Mouse (Mus musculus): Measurements from ENCODE around the gene Nphs2. TPM values are rescaled to one million over a fixed set of nuclear protein-coding genes. Genes with fewer than 3 reads are reported as not detected.
"Not testable (repeated sequence)": the region's sequence is repeated elsewhere in the genome, so short reads cannot be mapped to it uniquely, and the experiment has no call there.

The Nphs2 gene
- polyA plus RNA-seq (2014; fragmentation: Nextera tagmentation; extraction: Ambion mirVana): 0.51 and 0.82 TPM in 2 replicates

DNA sequence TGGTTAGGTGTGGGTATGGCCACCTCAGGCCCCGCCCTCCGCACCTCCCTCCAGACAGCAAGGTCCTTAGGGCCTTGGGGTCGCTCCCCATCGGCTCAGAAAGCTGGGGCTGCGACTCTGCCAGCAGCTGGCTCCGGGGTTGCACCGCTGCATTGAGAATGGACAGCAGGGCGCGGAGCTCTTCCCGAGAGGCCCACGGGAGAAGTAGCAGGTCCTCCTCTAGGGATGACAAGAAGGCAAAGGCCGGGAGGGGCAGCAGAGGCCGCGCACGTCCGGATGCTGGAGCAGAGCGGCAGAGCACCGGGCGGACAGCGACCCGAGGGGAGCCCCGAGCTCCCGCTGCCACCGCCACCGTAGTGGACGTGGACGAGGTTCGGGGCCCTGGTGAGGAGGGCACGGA, at the start of gene Nphs2:
TSS of gene Nphs2 (plus strand) at position 98 of the 400 bp plus-strand sequence.
- Histone ChIP-seq H3K4me1 (ENCODE audit: control insufficient read depth, insufficient read depth, low read length) (peaks cover 3% of the 10 kb centered on the region; the same call in 1 of the 2 replicates), H3K9me3 (replicated peaks; ENCODE audit: control insufficient read depth, low read length) (no peaks in the 10 kb centered on the region), H3K36me3 (ENCODE audit: control insufficient read depth, insufficient read depth, low read length) (no peaks in the 10 kb centered on the region), H3K4me3 (ENCODE audit: low read depth, low read length) (0 out of 2 replicates have a peak within 1 kb of the TSS, but pooled peaks have one; percentile 9), H3K27me3 (replicated peaks; ENCODE audit: control insufficient read depth, insufficient read depth, low read length) (peaks cover 14% of the 10 kb centered on the region), H3K27ac (ENCODE audit: low read depth, low read length) (no peak within 1 kb of the TSS), H3K9ac (ENCODE audit: low read length) (no peak within 1 kb of the TSS), H3K4me2 (ENCODE audit: low read length) (peak within 1 kb of the TSS; percentile 31)
- DNase-seq (ENCODE audit: low spot score): no peak
- WGBS: 4% methylated on average over 29 of the region's 29 CpGs
- no peak for ATAC-seq

DNA sequence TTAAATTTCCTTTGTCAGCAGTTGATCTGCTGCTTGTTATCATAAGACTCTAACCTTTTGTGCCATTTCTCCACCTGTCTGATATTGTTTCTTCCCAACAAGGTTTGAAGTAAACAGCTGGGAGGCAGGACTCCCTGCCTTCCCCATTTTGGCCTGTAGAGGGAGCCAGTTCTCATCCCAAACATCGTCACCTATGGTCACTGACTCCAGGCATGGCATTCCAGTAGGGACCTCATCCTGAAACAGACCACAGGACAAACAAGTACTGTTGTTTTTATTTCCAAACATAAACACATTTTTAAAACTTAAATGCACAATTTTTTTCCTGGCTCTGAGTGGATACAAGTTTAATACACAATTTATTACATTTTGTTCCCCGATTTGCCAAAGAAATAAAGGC, 47.2 kb upstream of the Nphs2 start:
- no peak overlapping the region for H3K4me2 ChIP-seq (ENCODE audit: low read length)
- no peaks in the 10 kb centered on the region for H3K9me3 ChIP-seq (replicated peaks; ENCODE audit: control insufficient read depth, low read length)
- WGBS: 46% methylated on average over 2 of the region's 2 CpGs
- H3K9ac ChIP-seq (ENCODE audit: low read length): no peak overlapping the region
- no peaks in the 10 kb centered on the region for H3K27me3 ChIP-seq (replicated peaks; ENCODE audit: control insufficient read depth, insufficient read depth, low read length)
- no peak overlapping the region for H3K4me3 ChIP-seq (ENCODE audit: low read depth, low read length)
- ATAC-seq (no peak), DNase-seq (ENCODE audit: low spot score) (peak; percentile 60)
- no peaks in the 10 kb centered on the region for H3K36me3 ChIP-seq (ENCODE audit: control insufficient read depth, insufficient read depth, low read length)
- no peaks in the 10 kb centered on the region for H3K4me1 ChIP-seq (ENCODE audit: control insufficient read depth, insufficient read depth, low read length)
- H3K27ac ChIP-seq (ENCODE audit: low read depth, low read length): no peak overlapping the region

GRCm38 (mm10) chr1:156263946-156264345, 46.6 kb upstream of the Nphs2 start:
- Histone ChIP-seq H3K9me3 (replicated peaks; ENCODE audit: control insufficient read depth, low read length) (no peaks in the 10 kb centered on the region), H3K4me3 (ENCODE audit: low read depth, low read length) (no peak overlapping the region), H3K9ac (ENCODE audit: low read length) (no peak overlapping the region), H3K4me1 (ENCODE audit: control insufficient read depth, insufficient read depth, low read length) (no peaks in the 10 kb centered on the region), H3K27ac (ENCODE audit: low read depth, low read length) (no peak overlapping the region), H3K27me3 (replicated peaks; ENCODE audit: control insufficient read depth, insufficient read depth, low read length) (no peaks in the 10 kb centered on the region), H3K36me3 (ENCODE audit: control insufficient read depth, insufficient read depth, low read length) (no peaks in the 10 kb centered on the region), H3K4me2 (ENCODE audit: low read length) (no peak overlapping the region)
- DNase-seq (ENCODE audit: low spot score): no peak
- no peak for ATAC-seq
- 93% methylated on average over 8 of the region's 8 CpGs for WGBS

DNA sequence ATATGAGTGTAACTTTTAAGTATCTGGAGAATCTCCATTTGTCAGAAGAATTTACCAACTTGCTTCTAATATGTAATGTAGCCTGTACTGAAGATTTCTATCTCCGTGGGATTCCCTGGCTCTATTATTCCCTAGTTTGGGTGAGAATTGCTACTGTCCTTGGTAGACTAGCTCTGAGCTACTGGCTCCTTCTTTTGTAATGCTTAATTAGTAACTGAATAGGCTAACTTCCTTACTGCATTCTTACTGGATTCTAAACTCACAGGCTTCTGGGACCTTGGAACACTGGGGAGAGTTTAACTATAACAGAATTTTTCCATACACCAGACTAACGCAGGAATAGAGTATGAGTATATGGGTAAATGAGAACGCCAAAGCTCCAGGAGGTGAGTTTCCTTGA, 42.0 kb upstream of the Nphs2 start:
- 17% methylated on average over 3 of the region's 3 CpGs for WGBS
- H3K27ac ChIP-seq (ENCODE audit: low read depth, low read length); ATAC-seq; H3K36me3 ChIP-seq (ENCODE audit: control insufficient read depth, insufficient read depth, low read length); DNase-seq (ENCODE audit: low spot score); H3K27me3 ChIP-seq (replicated peaks; ENCODE audit: control insufficient read depth, insufficient read depth, low read length); H3K9me3 ChIP-seq (replicated peaks; ENCODE audit: control insufficient read depth, low read length); H3K9ac ChIP-seq (ENCODE audit: low read length); H3K4me1 ChIP-seq (ENCODE audit: control insufficient read depth, insufficient read depth, low read length); H3K4me2 ChIP-seq (ENCODE audit: low read length); H3K4me3 ChIP-seq (ENCODE audit: low read depth, low read length): not testable (repeated sequence)

DNA sequence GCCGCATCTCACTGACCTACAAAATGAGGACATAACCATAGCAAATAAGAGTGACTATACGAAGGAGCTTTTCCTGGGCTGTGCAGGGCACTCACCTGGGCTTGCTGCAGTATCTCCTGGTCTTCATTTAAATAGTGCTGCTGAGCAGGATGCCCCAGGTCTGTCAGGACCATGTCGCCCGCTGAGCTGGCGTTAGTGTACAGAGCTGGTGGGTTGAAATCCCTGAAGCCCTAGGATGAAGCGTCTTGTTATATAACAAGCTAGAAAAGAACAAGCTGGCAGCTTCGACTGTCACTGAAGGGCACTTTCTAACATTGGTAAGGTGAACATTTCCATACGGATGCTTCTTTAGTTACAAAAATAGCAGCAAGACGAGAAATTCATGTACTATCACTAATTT, 40.1 kb upstream of the Nphs2 start:
- no peak overlapping the region for H3K9ac ChIP-seq (ENCODE audit: low read length)
- no peaks in the 10 kb centered on the region for H3K27me3 ChIP-seq (replicated peaks; ENCODE audit: control insufficient read depth, insufficient read depth, low read length)
- H3K4me2 ChIP-seq (ENCODE audit: low read length): no peak overlapping the region
- no peak for ATAC-seq
- H3K4me3 ChIP-seq (ENCODE audit: low read depth, low read length): no peak overlapping the region
- H3K9me3 ChIP-seq (replicated peaks; ENCODE audit: control insufficient read depth, low read length): no peaks in the 10 kb centered on the region
- WGBS: 87% methylated on average over 9 of the region's 9 CpGs
- H3K27ac ChIP-seq (ENCODE audit: low read depth, low read length): no peak overlapping the region
- H3K4me1 ChIP-seq (ENCODE audit: control insufficient read depth, insufficient read depth, low read length): 0 out of 2 replicates have a peak, but pooled peaks cover 3% of the 10 kb centered on the region
- no peaks in the 10 kb centered on the region for H3K36me3 ChIP-seq (ENCODE audit: control insufficient read depth, insufficient read depth, low read length)
- DNase-seq (ENCODE audit: low spot score): no peak

DNA sequence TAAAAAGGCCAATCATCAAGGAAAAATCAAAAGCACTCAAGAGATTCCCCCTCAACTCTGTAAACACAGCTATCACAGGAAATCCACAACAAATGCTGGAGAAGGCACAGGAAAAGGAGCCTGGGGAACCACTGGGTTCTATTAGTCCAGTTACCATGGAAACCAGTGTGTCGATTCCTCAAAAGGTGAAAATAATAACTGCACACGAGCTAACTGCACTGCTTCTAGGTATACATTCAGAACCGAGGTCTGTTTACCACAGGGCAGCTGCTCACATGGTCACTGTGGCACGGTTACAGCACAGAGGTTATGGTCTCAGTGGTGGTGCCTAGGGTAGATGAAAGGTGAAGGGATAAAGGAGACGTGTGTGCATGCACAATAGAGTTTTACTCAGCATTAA, 38.9 kb upstream of the Nphs2 start:
- peak; percentile 67 for DNase-seq (ENCODE audit: low spot score)
- H3K4me2 ChIP-seq (ENCODE audit: low read length): no peak overlapping the region
- H3K4me1 ChIP-seq (ENCODE audit: control insufficient read depth, insufficient read depth, low read length): 0 out of 2 replicates have a peak, but pooled peaks cover 3% of the 10 kb centered on the region
- H3K27ac ChIP-seq (ENCODE audit: low read depth, low read length): no peak overlapping the region
- H3K36me3 ChIP-seq (ENCODE audit: control insufficient read depth, insufficient read depth, low read length): no peaks in the 10 kb centered on the region
- 28% methylated on average over 5 of the region's 5 CpGs for WGBS
- no peaks in the 10 kb centered on the region for H3K27me3 ChIP-seq (replicated peaks; ENCODE audit: control insufficient read depth, insufficient read depth, low read length)
- H3K4me3 ChIP-seq (ENCODE audit: low read depth, low read length): no peak overlapping the region
- ATAC-seq: no peak
- H3K9me3 ChIP-seq (replicated peaks; ENCODE audit: control insufficient read depth, low read length): no peaks in the 10 kb centered on the region
- H3K9ac ChIP-seq (ENCODE audit: low read length): no peak overlapping the region

- WGBS: 62% methylated on average over 7 of the region's 7 CpGs
- Histone ChIP-seq H3K4me1 (ENCODE audit: control insufficient read depth, insufficient read depth, low read length) (0 out of 2 replicates have a peak, but pooled peaks cover 3% of the 10 kb centered on the region), H3K27me3 (replicated peaks; ENCODE audit: control insufficient read depth, insufficient read depth, low read length) (no peaks in the 10 kb centered on the region), H3K4me2 (ENCODE audit: low read length) (no peak overlapping the region), H3K36me3 (ENCODE audit: control insufficient read depth, insufficient read depth, low read length) (no peaks in the 10 kb centered on the region), H3K27ac (ENCODE audit: low read depth, low read length) (no peak overlapping the region), H3K9me3 (replicated peaks; ENCODE audit: control insufficient read depth, low read length) (no peaks in the 10 kb centered on the region), H3K4me3 (ENCODE audit: low read depth, low read length) (no peak overlapping the region), H3K9ac (ENCODE audit: low read length) (no peak overlapping the region)
- ATAC-seq: no peak
- no peak for DNase-seq (ENCODE audit: low spot score)
Measured at GRCm38 (mm10) chr1:156273647-156274046, 36.9 kb upstream of the Nphs2 start.

- Histone ChIP-seq H3K9me3 (replicated peaks; ENCODE audit: control insufficient read depth, low read length) (no peaks in the 10 kb centered on the region), H3K9ac (ENCODE audit: low read length) (no peak overlapping the region), H3K27ac (ENCODE audit: low read depth, low read length) (no peak overlapping the region), H3K4me2 (ENCODE audit: low read length) (no peak overlapping the region), H3K4me1 (ENCODE audit: control insufficient read depth, insufficient read depth, low read length) (no peaks in the 10 kb centered on the region), H3K27me3 (replicated peaks; ENCODE audit: control insufficient read depth, insufficient read depth, low read length) (no peaks in the 10 kb centered on the region), H3K36me3 (ENCODE audit: control insufficient read depth, insufficient read depth, low read length) (no peaks in the 10 kb centered on the region), H3K4me3 (ENCODE audit: low read depth, low read length) (no peak overlapping the region)
- DNase-seq (ENCODE audit: low spot score) (no peak), ATAC-seq (no peak)
- WGBS: 71% methylated on average over 7 of the region's 7 CpGs
Measured at GRCm38 (mm10) chr1:156280131-156280530, 30.4 kb upstream of the Nphs2 start.

DNA sequence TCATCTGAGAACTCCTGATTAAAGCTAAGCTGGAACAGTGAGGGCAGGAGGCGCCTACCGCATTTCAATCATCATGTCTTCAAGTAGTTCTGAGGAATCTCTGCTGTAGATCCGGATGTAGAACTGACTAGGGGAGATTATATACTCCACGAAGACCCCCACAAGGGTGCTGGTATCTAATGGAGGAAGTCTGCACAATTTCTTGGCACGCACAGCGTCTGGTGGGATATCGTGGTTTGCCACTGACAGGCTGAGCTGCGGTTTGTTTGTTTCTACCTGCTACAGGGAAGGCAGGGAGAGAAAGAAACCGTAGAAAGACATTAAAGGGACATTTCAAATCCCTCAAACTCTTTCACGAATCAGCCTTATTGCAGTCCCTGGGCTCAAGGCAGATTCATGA, 26.3 kb upstream of the Nphs2 start:
- H3K9me3 ChIP-seq (replicated peaks; ENCODE audit: control insufficient read depth, low read length): no peaks in the 10 kb centered on the region
- H3K27ac ChIP-seq (ENCODE audit: low read depth, low read length): no peak overlapping the region
- DNase-seq (ENCODE audit: low spot score) (no peak), ATAC-seq (no peak)
- WGBS: 86% methylated on average over 10 of the region's 10 CpGs
- no peak overlapping the region for H3K4me2 ChIP-seq (ENCODE audit: low read length)
- no peak overlapping the region for H3K4me3 ChIP-seq (ENCODE audit: low read depth, low read length)
- no peaks in the 10 kb centered on the region for H3K4me1 ChIP-seq (ENCODE audit: control insufficient read depth, insufficient read depth, low read length)
- no peaks in the 10 kb centered on the region for H3K36me3 ChIP-seq (ENCODE audit: control insufficient read depth, insufficient read depth, low read length)
- no peaks in the 10 kb centered on the region for H3K27me3 ChIP-seq (replicated peaks; ENCODE audit: control insufficient read depth, insufficient read depth, low read length)
- no peak overlapping the region for H3K9ac ChIP-seq (ENCODE audit: low read length)
